Mouse (Mus musculus) C2C12 (cell line): Measurements from ENCODE around the gene Nfib.

Experiments
- CEBPB ChIP-seq: IDR thresholded peaks from one replicate; pipeline ENCODE4 v1.6.1; 2011; ENCODE audit warnings: low read depth, mild to moderate bottlenecking, control low read depth, moderate library complexity
- CTCF ChIP-seq: IDR thresholded peaks from one replicate; pipeline ENCODE4 v1.5.1; 2011; ENCODE audit not compliant: control insufficient read depth, insufficient read depth, insufficient read length
- FOSL1 ChIP-seq: IDR thresholded peaks from one replicate; pipeline ENCODE4 v1.8.0; 2011; ENCODE audit warnings: mild to moderate bottlenecking, low read length; ENCODE audit not compliant: poor library complexity, insufficient read depth, severe bottlenecking
- MAX ChIP-seq: IDR thresholded peaks from one replicate; pipeline ENCODE4 v1.6.1; 2011; ENCODE audit warnings: mild to moderate bottlenecking, control low read depth
- MYOD1 ChIP-seq: IDR thresholded peaks from one replicate; pipeline ENCODE4 v1.6.1; 2011; ENCODE audit warnings: low read depth; ENCODE audit not compliant: control insufficient read depth, insufficient read length
- MYOG ChIP-seq: IDR thresholded peaks from one replicate; pipeline ENCODE4 v1.6.1; 2011; ENCODE audit not compliant: control insufficient read depth, insufficient read length; ENCODE audit errors: extremely low read depth
- USF1 ChIP-seq: IDR thresholded peaks from one replicate; pipeline ENCODE4 v1.6.1; 2011; ENCODE audit warnings: low read depth, mild to moderate bottlenecking, control low read depth, moderate library complexity

DNA sequence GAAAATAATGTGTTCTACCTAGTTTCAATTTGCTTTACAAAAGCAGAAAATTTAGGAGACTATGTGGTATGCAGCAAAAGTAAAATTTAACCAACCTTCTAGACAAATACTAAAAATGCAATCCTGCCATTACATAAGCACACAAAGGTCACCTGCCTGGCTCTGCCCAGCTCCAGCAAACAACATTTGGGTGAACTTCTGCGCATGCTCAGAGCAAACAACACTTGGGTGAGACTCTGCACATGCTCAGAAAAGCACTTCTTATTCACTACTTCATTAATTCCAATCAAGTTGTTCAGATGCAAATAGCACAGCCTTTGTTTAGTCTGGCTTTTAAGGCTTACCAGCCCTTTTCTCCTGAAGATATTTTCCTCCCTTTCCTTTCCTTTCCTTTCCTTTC lies 323.8 kb downstream of the Nfib start:
- TF ChIP-seq CTCF (no peak), MYOD1 (no peak), USF1 (no peak), CEBPB (no peak), MYOG (no peak), FOSL1 (no peak), MAX (no peak)
